Mouse (Mus musculus) telencephalon, adult 2 months (tissue): ENCODE measurements at regions not wholly inside any gene's neighbourhood (a gene's known extent, or its start where the extent isn't known, plus 50 kb on each side); places are given as distances from the start of the nearest gene placed in this dataset.
A peak's percentile ranks its signal among the peaks of the same experiment; 100 is the strongest.

ENCODE experiments used
- DNase-seq: peaks from one replicate; pipeline ENCODE4 v3.0.0-alpha.2; 2011; ENCODE audit warnings: low read depth, low spot score

DNA sequence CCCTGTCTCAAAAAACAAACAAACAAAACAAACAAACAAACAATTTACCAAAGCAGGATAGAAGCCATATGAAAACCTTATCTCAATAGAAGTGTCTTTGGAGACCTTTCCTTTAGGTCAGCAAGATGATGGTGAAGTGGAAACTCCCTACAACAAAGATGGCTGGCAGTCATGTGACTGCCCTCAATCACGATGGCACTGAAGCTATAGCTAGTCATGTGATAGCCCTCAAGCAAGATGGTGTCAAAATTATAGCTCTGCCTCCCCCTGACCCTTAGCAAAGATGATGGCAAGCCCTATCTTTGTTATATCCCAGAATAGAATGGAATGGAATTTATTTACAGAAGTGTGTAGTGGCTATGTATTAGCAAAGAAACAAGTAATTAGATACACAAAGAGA is 423.2 kb downstream of the 1810013L24Rik start:
- no peak for DNase-seq

DNA sequence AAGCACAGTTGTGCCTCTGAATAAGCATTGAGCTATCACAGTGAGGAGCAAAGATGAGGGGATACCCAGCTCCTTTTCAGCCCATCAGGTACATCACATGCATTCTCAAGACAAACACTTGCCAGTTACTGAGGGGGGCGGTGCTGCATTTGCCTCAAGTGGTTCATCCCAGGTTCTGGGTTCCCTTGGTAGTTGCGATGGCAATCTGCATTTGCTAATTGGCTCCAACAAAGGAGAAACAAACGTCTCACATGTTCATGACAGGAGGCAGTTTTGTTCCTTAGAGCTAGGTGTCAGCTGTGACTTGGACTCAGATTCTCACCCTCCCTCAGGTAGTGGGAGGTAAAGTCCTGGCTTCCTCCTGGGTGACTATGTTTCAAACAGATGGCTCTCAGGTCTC is 425.5 kb downstream of the 1810013L24Rik start:
- no peak for DNase-seq

DNA sequence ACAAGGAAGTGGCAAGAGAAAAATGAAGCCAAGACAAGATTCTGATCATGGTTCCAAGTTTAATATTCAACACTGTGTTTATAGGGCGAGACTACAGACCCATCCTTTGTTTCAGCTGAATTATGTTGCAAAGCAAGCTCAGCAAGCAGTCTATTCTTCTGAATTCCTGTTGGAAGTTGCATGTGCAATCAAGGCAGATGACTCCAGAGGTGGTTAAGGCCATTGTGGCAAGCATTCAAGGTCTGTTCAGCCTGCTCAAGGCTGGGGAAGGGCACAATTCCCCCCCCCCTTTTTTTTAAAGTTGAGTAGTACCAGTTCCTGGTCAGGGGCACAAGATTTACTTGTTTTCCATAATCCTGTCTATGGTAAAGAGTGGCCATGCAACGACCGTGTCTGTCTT is 431.1 kb downstream of the 1810013L24Rik start:
- DNase-seq: no peak

DNA sequence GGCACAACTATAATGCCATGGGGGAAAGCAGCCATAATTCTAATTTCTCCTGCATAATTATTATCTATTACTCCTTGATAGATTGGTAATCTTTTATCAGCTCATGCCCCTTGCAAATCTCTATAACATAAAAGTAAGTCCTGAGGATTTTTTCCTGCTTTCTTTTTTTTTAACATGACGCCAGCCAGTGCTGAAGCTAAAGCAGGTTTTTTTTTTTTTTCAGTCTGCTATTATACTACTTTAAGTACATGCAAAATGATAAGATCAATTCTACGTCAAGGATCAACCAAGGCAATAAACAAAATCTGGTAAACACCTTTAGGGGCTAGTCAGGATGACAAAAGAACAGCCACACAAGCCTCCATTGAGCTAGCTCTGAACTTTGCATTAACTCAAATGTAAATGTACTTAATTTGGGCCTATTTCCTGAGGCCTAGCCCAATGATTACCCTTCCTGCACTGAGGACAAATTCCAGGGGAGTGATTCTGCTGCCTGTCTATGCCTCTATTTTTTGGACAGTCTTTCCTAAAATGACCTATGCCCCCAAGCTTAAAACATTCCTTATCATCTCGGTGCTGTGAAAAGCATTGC is 434.8 kb downstream of the 1810013L24Rik start:
- DNase-seq: no peak

DNA sequence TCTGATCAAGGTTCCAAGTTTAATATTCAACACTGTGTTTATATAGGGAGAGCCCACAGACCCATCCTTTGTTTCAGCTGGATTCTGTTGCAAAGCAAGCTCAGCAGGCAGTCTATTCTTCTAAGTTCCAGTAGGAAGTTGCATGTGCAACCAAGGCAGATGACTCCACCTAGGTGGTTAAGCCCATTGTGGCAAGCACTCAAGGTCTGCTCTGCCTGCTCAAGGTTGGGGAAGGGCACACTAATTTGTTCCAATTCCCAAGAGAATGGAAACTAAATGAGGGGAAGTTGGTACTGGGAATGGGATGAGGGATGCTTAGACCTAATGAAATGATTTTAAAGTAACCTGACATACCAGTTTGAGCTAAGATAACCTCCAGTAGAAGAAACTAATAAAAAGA is 437.3 kb downstream of the 1810013L24Rik start:
- no peak for DNase-seq

DNA sequence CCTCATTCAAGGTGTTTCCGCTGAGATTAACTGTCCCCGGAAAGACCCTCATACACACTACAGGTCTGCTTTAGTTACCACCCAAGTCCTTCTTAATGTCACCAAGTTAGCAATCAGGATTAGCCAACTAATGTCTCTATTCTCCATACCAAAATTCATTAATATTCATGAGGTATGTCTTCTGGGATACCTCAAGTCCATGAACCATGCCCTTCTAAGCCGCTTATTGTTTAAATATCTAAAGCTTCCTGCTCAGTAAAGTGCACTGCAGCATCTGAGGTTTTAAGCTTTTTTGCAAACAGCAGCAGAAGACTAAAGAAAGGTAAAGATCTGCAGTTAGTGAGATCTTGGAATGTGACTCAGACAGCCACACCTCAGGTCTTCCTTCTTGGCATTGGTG is 440.2 kb downstream of the 1810013L24Rik start:
- no peak for DNase-seq

DNA sequence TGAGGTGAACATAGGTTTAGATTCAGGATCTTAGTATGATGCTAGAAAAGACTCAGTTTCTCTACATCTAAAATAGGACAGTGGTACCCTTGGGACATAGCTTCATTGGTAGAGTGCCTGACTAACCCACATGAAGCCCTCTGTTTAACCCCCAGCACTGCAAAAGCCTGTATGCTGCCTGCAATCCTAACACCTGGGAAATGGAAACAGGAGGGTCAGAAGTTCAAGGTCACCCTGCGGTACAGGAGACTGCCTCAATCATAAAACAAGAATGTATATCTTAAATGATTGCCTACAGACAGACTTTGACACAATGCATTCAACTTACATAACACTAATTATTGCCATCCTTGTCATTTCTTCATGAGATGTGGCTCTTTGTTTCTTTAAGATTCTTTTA is 440.8 kb downstream of the 1810013L24Rik start:
- DNase-seq: no peak

DNA sequence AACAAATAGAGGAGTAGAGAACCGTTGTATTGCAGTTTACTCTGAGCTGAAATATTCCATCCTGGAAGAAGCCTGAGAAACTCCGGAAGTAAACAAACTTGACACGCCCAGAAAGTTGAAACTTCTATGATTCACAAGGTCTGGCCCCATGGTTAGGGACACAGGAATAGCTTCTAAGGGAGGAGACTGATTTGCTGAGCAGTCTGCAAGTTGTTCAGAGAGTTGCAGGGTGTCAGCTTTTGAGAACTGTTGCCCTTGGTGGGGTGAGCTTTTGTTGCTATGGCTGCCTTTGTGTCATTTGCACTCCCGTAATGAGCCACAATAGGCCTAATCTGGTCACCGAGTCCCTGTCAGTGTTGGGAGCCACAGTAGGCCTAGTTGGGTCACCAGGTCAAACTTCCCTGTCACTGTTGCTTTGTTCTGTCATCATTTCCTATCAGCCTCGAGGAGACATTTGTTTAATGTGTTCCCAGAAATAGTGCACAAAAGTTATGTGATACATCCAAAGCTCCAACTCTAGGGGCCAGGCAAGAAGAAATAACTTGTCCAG is 443.9 kb downstream of the 1810013L24Rik start:
- no peak for DNase-seq

DNA sequence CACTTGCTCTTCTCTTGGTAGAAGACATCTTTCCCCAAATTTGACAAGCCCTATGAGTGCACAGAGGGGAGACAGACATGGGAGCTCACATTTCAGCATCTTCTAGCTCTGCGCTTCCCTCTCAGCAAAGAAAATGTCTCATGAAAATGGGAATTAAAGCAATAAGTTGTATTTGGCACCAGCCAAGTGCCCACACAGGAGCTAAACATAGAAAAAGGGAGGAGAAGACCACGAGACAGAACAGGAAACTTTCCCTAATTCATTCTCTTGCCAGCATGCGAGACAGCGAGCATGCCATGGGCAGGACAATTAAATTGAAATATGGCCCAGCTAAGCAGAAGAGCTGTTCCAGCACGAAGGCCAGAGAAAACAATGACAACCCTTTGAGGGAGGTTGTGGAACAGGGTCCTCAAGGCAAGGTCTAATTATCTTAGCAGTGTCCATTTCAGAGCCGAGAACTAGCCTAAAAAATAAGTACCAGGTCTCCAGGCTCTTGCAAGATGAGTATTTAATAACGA is 444.7 kb downstream of the 1810013L24Rik start:
- no peak for DNase-seq

DNA sequence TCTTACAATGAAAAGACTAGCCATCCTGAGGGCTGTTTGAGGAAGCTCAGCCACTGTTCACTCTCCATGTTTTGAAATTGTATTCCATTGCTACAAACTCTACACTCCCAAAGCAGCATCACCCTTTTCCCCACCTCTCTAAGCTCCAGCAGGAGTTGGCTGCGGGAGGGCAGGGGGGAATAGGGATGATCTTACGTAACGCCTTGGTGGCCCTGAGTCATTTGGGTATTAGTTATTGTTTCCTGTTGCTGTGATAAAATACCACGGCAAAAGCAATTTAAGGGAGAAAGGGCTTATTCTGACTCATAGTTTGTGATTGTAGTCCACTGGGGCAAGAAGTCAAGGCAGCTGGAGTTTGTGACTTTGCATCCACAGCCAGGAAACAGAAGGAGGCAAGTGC is 445.5 kb downstream of the 1810013L24Rik start:
- no peak for DNase-seq

DNA sequence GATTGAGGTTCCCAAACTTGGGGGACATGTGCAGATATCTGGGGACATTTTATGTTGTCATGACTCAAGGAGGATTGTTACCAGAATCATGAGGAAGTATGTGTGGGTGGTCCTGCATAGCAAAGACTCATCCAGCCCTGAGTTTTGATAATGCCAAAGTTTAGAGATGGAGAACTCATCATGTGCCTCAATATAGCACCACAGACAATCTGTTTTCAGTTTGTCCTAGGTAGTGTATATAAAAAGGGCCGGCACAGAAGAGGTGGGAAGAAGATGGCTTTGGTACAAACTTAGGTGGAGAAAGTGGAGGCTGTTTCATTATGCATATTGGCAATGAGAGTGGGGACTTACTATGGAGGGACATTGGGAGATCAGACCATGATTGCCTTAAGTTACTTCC is 447.2 kb downstream of the 1810013L24Rik start:
- DNase-seq: peak; percentile 60

DNA sequence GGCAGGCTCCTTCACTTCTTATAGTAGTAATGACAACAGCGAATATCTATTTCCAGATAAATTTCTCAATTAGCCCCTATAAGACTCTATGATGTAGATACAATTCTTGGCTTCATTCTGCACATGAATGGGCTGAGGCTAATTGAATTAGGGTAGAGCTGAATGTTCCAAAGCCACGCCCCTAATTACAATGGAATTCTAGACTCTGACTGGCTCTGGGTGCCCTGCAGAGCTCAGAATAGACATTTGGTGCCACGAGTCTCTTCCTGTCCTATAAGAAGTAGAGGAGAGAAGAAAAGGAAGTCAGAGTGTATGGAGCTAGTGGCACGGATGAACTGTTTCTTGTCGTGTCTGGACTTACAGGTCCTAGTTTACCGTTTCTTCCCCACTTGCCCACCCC is 449.8 kb downstream of the 1810013L24Rik start:
- DNase-seq: no peak

DNA sequence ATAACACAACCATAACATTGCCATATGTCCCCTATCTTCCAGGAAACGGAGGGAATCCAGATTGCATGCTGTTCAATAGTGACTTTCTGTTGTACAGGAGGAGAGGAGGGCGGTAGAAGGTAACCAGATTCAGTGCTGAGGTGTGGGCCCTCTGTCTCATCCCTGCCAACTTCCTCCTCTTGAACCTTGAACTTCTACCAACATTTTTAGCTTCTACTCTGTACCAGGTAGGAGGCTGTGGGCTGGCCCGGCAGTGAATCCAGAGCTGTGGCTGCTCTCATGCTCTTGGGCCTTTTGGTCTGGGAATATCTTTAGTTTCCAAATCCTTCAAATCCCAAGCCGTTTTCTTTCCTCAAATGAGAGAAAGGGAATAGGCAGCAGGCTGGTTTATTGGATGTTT is 450.5 kb downstream of the 1810013L24Rik start:
- DNase-seq: no peak

DNA sequence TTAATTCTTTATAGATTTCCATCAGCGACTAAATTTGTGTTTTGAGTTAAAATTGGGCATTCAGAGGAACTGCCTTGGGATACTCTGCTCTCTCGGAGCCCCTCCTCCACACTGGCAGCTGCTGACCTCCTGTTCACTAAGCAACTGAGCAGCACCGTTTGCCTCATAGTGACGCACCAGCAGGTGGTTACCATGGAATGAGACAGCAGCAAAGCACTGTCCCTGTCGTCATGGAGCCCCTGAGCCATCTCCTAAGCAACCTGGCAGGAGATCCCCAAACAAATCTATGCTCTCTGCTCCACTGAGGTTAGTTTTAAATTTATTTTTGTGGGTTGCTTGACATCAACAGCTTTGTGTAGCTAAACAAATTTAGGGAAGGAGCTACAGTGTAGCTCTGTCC is 451.0 kb downstream of the 1810013L24Rik start:
- peak; percentile 78 for DNase-seq

DNA sequence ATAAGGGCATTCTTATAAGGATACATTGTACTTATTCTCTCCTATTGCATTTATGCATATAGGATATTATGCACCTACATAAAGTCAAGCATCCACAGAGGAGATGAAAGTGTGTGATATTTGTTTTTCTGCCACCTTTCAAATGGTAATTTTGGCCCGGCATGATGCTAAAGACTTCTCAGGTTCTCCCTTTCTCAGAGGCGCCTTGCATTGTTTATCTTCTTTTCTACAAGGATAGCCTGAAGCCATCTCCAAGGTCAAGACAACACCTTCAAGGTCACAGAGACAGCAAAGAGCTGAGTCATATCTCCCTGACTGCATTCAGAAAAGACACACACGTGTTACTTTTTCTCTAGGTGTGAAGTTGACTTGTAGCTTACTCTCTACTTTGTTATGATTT is 454.5 kb downstream of the 1810013L24Rik start:
- DNase-seq: no peak

DNA sequence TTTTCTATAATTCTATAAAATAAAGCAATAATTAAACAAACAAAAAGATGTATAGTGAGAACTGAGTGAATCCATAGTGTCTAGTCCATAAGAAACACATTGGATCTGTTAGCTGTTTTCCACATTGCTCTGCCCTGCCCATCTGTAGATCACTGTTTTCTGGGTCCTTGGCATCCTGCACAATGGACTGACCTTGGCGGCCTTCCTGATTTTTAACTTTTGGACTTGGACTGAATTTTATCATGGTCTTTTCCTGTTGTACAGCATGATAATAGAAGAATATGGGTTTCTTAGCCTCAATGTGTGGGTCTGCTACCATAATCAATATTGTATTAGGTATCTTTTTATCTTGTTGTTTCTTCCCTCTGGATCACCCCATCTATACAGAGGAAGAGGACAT is 456.0 kb downstream of the 1810013L24Rik start:
- DNase-seq: no peak

DNA sequence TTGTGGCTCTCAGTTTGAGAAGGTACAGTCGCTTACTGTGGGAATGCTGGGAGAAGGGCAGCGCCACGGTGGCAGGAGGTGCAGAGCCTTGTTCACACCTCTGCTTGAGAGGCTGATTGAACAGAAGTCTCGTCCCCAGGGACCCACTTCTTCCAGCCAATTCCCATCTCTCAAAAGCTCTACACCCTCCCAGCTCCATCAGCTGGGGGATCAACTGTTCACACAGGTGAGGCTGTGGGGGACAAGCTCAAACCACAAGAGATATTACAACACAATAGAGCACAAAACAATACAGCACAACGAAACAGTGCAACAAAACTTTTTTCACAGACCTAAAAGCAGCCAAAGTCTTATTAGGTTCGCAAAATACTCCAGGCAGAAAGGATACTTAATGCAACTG is 457.7 kb downstream of the 1810013L24Rik start:
- no peak for DNase-seq

DNA sequence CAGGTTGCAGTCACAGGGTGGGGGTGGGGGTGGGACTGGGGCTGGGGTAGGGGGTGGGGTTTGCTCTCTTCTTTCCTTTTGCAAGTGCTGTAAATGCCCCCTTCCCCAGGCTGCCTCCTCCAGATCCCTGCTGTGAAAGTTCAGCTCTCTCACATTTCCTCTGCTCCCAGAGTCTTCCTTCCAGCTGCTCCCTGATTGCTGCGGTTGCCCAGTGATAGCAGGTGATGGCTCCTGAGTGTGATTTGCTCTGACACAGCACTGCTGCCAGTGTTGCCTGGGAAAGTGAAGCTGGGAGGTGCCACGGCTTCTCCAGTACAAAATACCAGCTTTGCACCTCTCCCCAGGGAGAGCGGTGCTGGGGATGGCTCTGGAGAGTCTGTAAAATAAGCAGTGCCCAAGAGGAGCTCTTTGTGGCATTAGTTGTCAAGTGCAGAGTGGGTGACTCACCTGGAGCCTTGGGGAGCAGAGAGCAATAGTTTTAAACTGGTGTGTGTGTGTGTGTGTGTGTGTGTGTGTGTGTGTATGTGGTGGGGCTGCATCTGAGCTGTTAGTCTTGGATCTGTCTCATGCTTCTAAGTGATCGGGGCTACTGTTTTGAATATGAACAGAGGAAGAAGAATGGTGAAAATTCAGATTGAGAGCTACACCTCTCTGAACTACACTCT is 461.6 kb downstream of the 1810013L24Rik start:
- no peak for DNase-seq

DNA sequence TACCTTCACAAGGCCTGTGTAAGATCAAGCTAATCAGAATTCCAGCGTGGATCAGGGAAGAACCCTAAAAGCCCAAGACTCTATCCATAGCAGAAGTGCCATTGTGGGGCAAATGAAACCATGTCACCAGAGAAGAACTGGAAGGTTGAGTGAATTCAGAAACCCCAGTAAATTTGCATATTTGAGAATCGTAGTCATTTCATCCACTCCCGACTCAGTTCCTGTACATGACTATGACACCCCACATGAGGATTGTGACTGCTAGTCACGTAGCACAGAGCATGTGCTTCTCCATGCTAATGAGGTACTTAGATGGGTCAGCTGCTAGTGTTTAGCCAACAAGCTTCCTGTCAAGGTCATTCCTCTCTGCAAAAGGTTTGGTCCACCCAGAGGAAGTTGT is 473.2 kb downstream of the 1810013L24Rik start:
- DNase-seq: no peak

DNA sequence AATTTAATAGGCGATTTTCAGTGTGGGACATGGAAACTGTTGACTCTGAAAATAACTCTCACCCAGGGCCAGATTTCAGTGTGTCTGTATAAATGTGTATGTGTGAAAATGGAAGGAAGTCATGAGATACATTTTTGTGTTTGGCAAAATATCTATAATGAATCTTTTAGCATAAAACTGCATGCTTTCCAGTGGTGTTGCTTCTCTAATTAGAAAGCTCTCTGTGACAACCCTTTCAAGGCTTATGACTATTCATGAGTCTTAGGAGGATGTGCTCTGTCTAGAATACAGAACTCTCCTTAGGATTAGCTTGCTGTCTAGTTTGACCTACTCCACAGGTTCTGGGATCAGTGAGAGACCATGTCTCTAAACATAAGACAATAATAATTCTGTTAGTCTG is 474.2 kb downstream of the 1810013L24Rik start:
- no peak for DNase-seq

DNA sequence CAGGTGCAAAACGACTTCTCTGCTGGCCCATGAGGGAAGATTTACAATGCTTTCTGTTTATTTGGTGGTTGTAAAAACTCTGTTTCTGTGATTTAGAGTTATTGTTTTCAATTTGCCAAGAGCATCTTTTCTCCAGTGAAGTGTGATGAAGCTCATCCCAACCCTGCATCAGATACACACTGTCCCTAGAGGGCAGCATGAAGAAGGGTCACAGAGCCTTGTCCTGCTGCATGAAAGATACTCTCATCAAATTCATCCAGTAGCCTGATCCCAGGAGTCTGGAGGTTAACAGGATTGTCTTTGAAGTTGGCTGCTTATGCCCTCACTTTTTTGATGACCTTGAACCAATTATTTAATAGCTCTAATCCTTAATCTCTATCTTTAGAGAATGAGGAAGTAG is 480.8 kb downstream of the 1810013L24Rik start:
- DNase-seq: no peak

DNA sequence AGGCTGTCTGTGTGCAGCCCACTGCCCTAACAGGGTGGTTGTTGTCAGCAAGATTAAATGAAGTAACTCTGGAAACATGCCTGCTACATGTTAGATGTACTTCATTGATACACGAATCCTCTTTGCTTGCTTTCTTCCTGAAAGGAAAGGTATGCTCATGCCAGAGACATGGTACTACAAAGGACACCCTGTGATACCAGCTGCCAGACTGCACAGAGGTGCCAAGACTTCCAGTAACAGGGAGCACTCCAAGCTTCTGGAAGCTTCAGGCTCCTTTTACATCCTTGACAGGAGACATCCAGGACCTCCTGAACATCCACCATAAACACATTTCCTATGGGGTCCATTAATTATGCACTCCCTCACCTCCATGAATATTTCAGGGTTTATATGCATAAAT is 505.7 kb downstream of the 1810013L24Rik start:
- DNase-seq: no peak

DNA sequence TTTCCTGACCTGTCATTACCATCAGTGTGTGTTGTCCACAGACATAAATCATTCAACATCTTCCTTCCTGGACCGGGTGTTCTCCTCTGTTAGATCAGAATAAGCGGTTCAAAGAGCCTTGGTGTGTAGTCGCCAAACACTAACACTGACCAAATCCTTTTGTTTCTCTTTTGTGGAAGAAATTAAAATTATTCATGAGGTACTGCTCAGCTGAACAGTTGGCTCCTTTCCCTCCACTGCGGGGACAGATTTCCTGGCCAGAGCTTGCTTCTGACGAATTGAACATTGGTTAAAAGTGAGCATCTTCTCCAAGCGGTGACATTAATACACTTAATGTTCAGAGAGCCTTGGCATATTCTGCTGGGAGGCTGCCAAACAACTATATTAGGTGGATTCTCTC is 506.2 kb downstream of the 1810013L24Rik start:
- no peak for DNase-seq
